Comparison of ENCODE assay signal across 9 mouse cellular contexts in genomic region chr9:57834629-57835417, GRCm38 (mm10). TPM values are rescaled to one million over a fixed set of nuclear protein-coding genes. Genes with fewer than 3 reads are reported as not detected.
A peak's percentile ranks its signal among the peaks of the same experiment; 100 is the strongest.
DNase-seq lines count a peak whose midpoint lies in the region; ATAC-seq and TF ChIP-seq lines count a peak whose summit lies in the region.
"Had no signal": no experiment of that assay in that cellular context is flagged by ENCODE, and none has a peak within 500 bp of the region (broad histone marks: within the 10 kb centered on the region; RNA-seq: fewer than 3 reads in every experiment).

No protein-coding gene starts in this region.

- peak overlapping the region; percentile 94 for H3K4me2 ChIP-seq in heart, embryonic 16.5 days (ENCODE audit: low read depth, low read length)
- H3K4me2 ChIP-seq in midbrain, embryonic 13.5 days (replicated peaks), result peak overlapping the region; percentile 78

- no peak for ATAC-seq in heart, embryonic 16.5 days (replicated peaks; ENCODE audit: extremely low read depth, insufficient read depth, low FRiP score)
- no peak for ATAC-seq in midbrain, embryonic 13.5 days
- ATAC-seq: intestine, embryonic 16.5 days had no signal

- no peak overlapping the region for H3K27ac ChIP-seq in heart, embryonic 16.5 days (ENCODE audit: low read length)
- H3K27ac ChIP-seq in ES-E14 (ENCODE audit: insufficient read depth, low read depth, low read length, poor library complexity, severe bottlenecking), result no peak overlapping the region
- H3K27ac ChIP-seq in hindbrain, embryonic 10.5 days, result peak overlapping the region; percentile 92
- no peak overlapping the region for H3K27ac ChIP-seq in midbrain, embryonic 13.5 days

- in situ Hi-C loops in ES-E14 (cut with MboI; ENCODE audit: low sequenced_read_pairs in 2 of 2, unreplicated experiment in 2 of 2), result no loop called here

- peaks cover 45% of the 10 kb centered on the region for H3K4me1 ChIP-seq in heart, embryonic 16.5 days (ENCODE audit: control insufficient read depth, insufficient read depth, low read length)
- H3K4me1 ChIP-seq in ES-E14 (ENCODE audit: control insufficient read depth in 2 of 2, insufficient read depth in 2 of 2, low read length in 2 of 2, poor library complexity in 1 of 2), result peaks cover 13 to 15% of the 10 kb centered on the region in 2 experiments
- H3K4me1 ChIP-seq in hindbrain, embryonic 10.5 days (replicated peaks), result peaks cover 67% of the 10 kb centered on the region
- H3K4me1 ChIP-seq in midbrain, embryonic 13.5 days (replicated peaks), result peaks cover 64% of the 10 kb centered on the region

- no peaks in the 10 kb centered on the region for H3K9me3 ChIP-seq in heart, embryonic 16.5 days (replicated peaks; ENCODE audit: control insufficient read depth, low read length)
- no peaks in the 10 kb centered on the region for H3K9me3 ChIP-seq in ES-E14 (ENCODE audit: control insufficient read depth, insufficient read depth, low read depth, low read length)
- no peaks in the 10 kb centered on the region for H3K9me3 ChIP-seq in hindbrain, embryonic 10.5 days
- no peaks in the 10 kb centered on the region for H3K9me3 ChIP-seq in midbrain, embryonic 13.5 days

- H3K27me3 ChIP-seq in heart, embryonic 16.5 days (ENCODE audit: control insufficient read depth, insufficient read depth, low read length), result peaks cover 2% of the 10 kb centered on the region; the same call in 1 of the 2 replicates
- no peaks in the 10 kb centered on the region for H3K27me3 ChIP-seq in hindbrain, embryonic 10.5 days (ENCODE audit: insufficient read depth, poor library complexity, severe bottlenecking)
- 0 out of 2 replicates have a peak, but pooled peaks cover 7% of the 10 kb centered on the region for H3K27me3 ChIP-seq in midbrain, embryonic 13.5 days

- H3K4me3 ChIP-seq in heart, embryonic 16.5 days (ENCODE audit: low read length), result no peak overlapping the region
- H3K4me3 ChIP-seq in ES-E14 (ENCODE audit: insufficient read depth in 1 of 2, low read depth in 1 of 2, low read length in 2 of 2, poor library complexity in 1 of 2, severe bottlenecking in 1 of 2), result peak overlapping the region; percentile 19 to 81; a peak in 3 of 4 replicates
- H3K4me3 ChIP-seq in hindbrain, embryonic 10.5 days, result peak overlapping the region; percentile 85
- peak overlapping the region; percentile 87 for H3K4me3 ChIP-seq in midbrain, embryonic 13.5 days (replicated peaks)

- H3K36me3 ChIP-seq in heart, embryonic 16.5 days (ENCODE audit: control insufficient read depth, insufficient read depth), result peaks cover 3% of the 10 kb centered on the region; the same call in 1 of the 2 replicates
- H3K36me3 ChIP-seq in ES-E14 (ENCODE audit: control insufficient read depth, insufficient read depth, low read length, poor library complexity, severe bottlenecking), result peaks cover 8% of the 10 kb centered on the region
- H3K36me3 ChIP-seq in hindbrain, embryonic 10.5 days, result peaks cover 14% of the 10 kb centered on the region
- H3K36me3 ChIP-seq in midbrain, embryonic 13.5 days, result peaks cover 8% of the 10 kb centered on the region

- no peak overlapping the region for H3K9ac ChIP-seq in heart, embryonic 16.5 days (ENCODE audit: low read length)
- H3K9ac ChIP-seq in ES-E14 (ENCODE audit: insufficient read depth, low read depth, low read length, poor library complexity, severe bottlenecking), result peak overlapping the region; percentile 35; the same call in 1 of the 2 replicates
- peak overlapping the region; percentile 29; the same call in 1 of the 2 replicates for H3K9ac ChIP-seq in midbrain, embryonic 13.5 days (replicated peaks)

- 45% methylated on average over 11 of the region's 11 CpGs for WGBS in heart, embryonic 16.5 days
- 16% methylated on average over 11 of the region's 11 CpGs for WGBS in hindbrain, embryonic 10.5 days
- WGBS in midbrain, embryonic 13.5 days, result 24% methylated on average over 11 of the region's 11 CpGs

- no peak for DNase-seq in heart, adult 9 months (ENCODE audit: low spot score in 2 of 2)
- DNase-seq in ES-E14 (ENCODE audit: low read depth, low spot score) (no peak), adipocyte (ENCODE audit: low spot score) (no peak)
- peak; percentile 28 for DNase-seq in hindbrain, embryonic 10.5 days (ENCODE audit: low spot score)
- no peak for DNase-seq in cerebellum, postnatal 14 days
- no peak for DNase-seq in spleen, postnatal 14 days (ENCODE audit: low spot score in 2 of 2)

TF ChIP-seq in ES-E14, 5 proteins besides CTCF, POLR2A, EP300 and RAD21:
- no peak for TF ChIP-seq CHD2 (IDR thresholded peaks at IDR 0.05; ENCODE audit: low read depth, low read length)
TF ChIP-seq in ES-E14: peak in this region for 0.

RNA-seq across cellular contexts. Expression of gene Arid3b, which starts 1.8 kb away (rescaled TPM):
- 7.5 and 8.8 TPM in 2 replicates for polyA plus RNA-seq in heart, embryonic 16.5 days (2015; fragmentation: Nextera tagmentation; extraction: Ambion mirVana)
- total RNA-seq in ES-E14 (2012; rRNA removed), result 20.3 and 23.4 TPM in 2 replicates
- polyA plus RNA-seq in hindbrain, embryonic 10.5 days (2016; fragmentation: Nextera tagmentation; extraction: Ambion mirVana), result 42.7 and 57.7 TPM in 2 replicates
- 15.1 and 18.0 TPM in 2 replicates for polyA plus RNA-seq in midbrain, embryonic 13.5 days (2015; fragmentation: Nextera tagmentation; extraction: Ambion mirVana)
